ENCODE assay signal across 21 mouse cellular contexts in genomic region chr13:38349046-38349445, GRCm38 (mm10). TPM values are rescaled to one million over a fixed set of nuclear protein-coding genes. Genes with fewer than 3 reads are reported as not detected.
"Had no signal": no experiment of that assay in that cellular context is flagged by ENCODE, and none has a peak within 500 bp of the region (broad histone marks: within the 10 kb centered on the region; RNA-seq: fewer than 3 reads in every experiment).

No protein-coding gene starts in this region.

- H3K9me3 ChIP-seq: lung, embryonic 15.5 days; megakaryocyte, embryonic 14.5 days; midbrain, embryonic 13.5 days; midbrain, embryonic 15.5 days; neural tube, embryonic 13.5 days; neural tube, embryonic 15.5 days; stomach, embryonic 15.5 days had no signal

- H3K9ac ChIP-seq: liver, postnatal 0 days; lung, embryonic 15.5 days; midbrain, embryonic 13.5 days; midbrain, embryonic 15.5 days; neural tube, embryonic 13.5 days; neural tube, embryonic 15.5 days; stomach, embryonic 15.5 days had no signal

- H3K4me3 ChIP-seq: lung, embryonic 15.5 days; megakaryocyte, embryonic 14.5 days; midbrain, embryonic 13.5 days; midbrain, embryonic 15.5 days; myocyte; neural tube, embryonic 13.5 days; neural tube, embryonic 15.5 days; stomach, embryonic 15.5 days had no signal

- H3K27ac ChIP-seq: lung, embryonic 15.5 days; macrophage; midbrain, embryonic 13.5 days; midbrain, embryonic 15.5 days; neural tube, embryonic 13.5 days; neural tube, embryonic 15.5 days; stomach, embryonic 15.5 days; stomach, postnatal 0 days had no signal

- ATAC-seq: liver, postnatal 0 days; lung, postnatal 0 days; midbrain, embryonic 13.5 days; midbrain, embryonic 15.5 days had no signal

- H3K4me2 ChIP-seq: lung, embryonic 15.5 days; midbrain, embryonic 11.5 days; midbrain, embryonic 13.5 days; midbrain, embryonic 15.5 days; neural tube, embryonic 13.5 days; neural tube, embryonic 15.5 days; stomach, embryonic 15.5 days had no signal

- H3K36me3 ChIP-seq: lung, embryonic 15.5 days; midbrain, embryonic 13.5 days; midbrain, embryonic 15.5 days; neural tube, embryonic 13.5 days; neural tube, embryonic 15.5 days; stomach, embryonic 15.5 days had no signal

- DNase-seq: liver, postnatal 0 days; lung, adult 2 months; lung, postnatal 14 days; retina, postnatal 1 day; right cerebral cortex, postnatal 14 days; thymus, adult 2 months; thymus, postnatal 25 days; thymus, postnatal 4 days had no signal

RNA-seq across cellular contexts. Expression of gene Bmp6, which starts 4.1 kb away (rescaled TPM):
- total RNA-seq: megakaryocyte progenitor cell, adult 5-6 weeks had no signal
- polyA plus RNA-seq: macrophage had no signal
